10 mouse cellular contexts compared by ENCODE assay signal in genomic region chr19:47387887-47388286, GRCm38 (mm10).
DNase-seq lines count a peak whose midpoint lies in the region; ATAC-seq and TF ChIP-seq lines count a peak whose summit lies in the region.
"Had no signal": no experiment of that assay in that cellular context is flagged by ENCODE, and none has a peak within 500 bp of the region (broad histone marks: within the 10 kb centered on the region; RNA-seq: fewer than 3 reads in every experiment).

No protein-coding gene starts in this region.

- peak overlapping the region; percentile 86 for H3K27ac ChIP-seq in gastrocnemius, adult 2 months
- H3K27ac ChIP-seq in heart, adult 2 months: peak overlapping the region; percentile 90
- H3K27ac ChIP-seq in kidney, embryonic 15.5 days: peak overlapping the region; percentile 89
- H3K27ac ChIP-seq in lung, postnatal 0 days (ENCODE audit: low read length): peak overlapping the region; percentile 71

- H3K79me2 ChIP-seq in heart, adult 2 months (replicated peaks; ENCODE audit: control insufficient read depth, insufficient read depth, low read length): peaks cover 1% of the 10 kb centered on the region; the same call in 1 of the 2 replicates

- peak overlapping the region; percentile 51 for H3K9ac ChIP-seq in heart, adult 2 months (ENCODE audit: low read depth, low read length)
- no peak overlapping the region for H3K9ac ChIP-seq in kidney, embryonic 15.5 days
- no peak overlapping the region for H3K9ac ChIP-seq in lung, postnatal 0 days (replicated peaks; ENCODE audit: low read depth)

- H3K4me1 ChIP-seq in heart, adult 2 months (ENCODE audit: control insufficient read depth, insufficient read depth, low read length): peaks cover 25% of the 10 kb centered on the region
- H3K4me1 ChIP-seq in kidney, embryonic 15.5 days: peaks cover 37% of the 10 kb centered on the region
- H3K4me1 ChIP-seq in lung, postnatal 0 days (ENCODE audit: insufficient read depth, low read depth, low read length): peaks cover 5% of the 10 kb centered on the region; the same call in 1 of the 2 replicates

- peak; percentile 92 for ATAC-seq in kidney, embryonic 15.5 days (replicated peaks; ENCODE audit: low FRiP score)
- peak; percentile 74 for ATAC-seq in lung, postnatal 0 days
- no peak for ATAC-seq in CD4-positive, CD25-positive, alpha-beta regulatory T cell, adult 4 months
- ATAC-seq: Patski had no signal

- no peaks in the 10 kb centered on the region for H3K9me3 ChIP-seq in kidney, embryonic 15.5 days (replicated peaks)
- no peaks in the 10 kb centered on the region for H3K9me3 ChIP-seq in lung, postnatal 0 days (ENCODE audit: low read length)

- TF ChIP-seq POLR2A in heart, adult 2 months (IDR thresholded peaks at IDR 0.05; ENCODE audit: insufficient read depth, low read depth, low read length): no peak

- TF ChIP-seq CTCF in gastrocnemius, adult 2 months (IDR thresholded peaks at IDR 0.05): no peak
- 0 out of 2 replicates have a peak, but pooled peaks have one; percentile 5 for TF ChIP-seq CTCF in heart, adult 2 months (IDR thresholded peaks at IDR 0.05)
- TF ChIP-seq CTCF in lung, postnatal 0 days (IDR thresholded peaks at IDR 0.05): no peak

- WGBS in heart, adult 2 months: 29% methylated on average over 3 of the region's 3 CpGs
- WGBS in kidney, embryonic 15.5 days: 22% methylated on average over 3 of the region's 3 CpGs
- 64% methylated on average over 3 of the region's 3 CpGs for WGBS in lung, postnatal 0 days

- DNase-seq in gastrocnemius, adult 2 months: no peak
- DNase-seq in gastrocnemius, postnatal 4 days (ENCODE audit: low spot score in 2 of 2): no peak
- peak in 1 of 2 experiments; percentile 51 for DNase-seq in heart, adult 2 months
- DNase-seq in lung, postnatal 0 days (ENCODE audit: low spot score): no peak
- no peak for DNase-seq in adrenal gland, adult 8-10 months
- DNase-seq in layer of hippocampus, adult 9-10 months (ENCODE audit: low spot score): no peak
- DNase-seq: thymus, adult 18-20 months had no signal

- peak; percentile 76; the same call in 1 of the 2 replicates for TF ChIP-seq EP300 in heart, adult 2 months (IDR thresholded peaks at IDR 0.05; ENCODE audit: insufficient read depth, low read depth, low read length)
- peak; percentile 54 for TF ChIP-seq EP300 in lung, postnatal 0 days (IDR thresholded peaks at IDR 0.05)

- no peak overlapping the region for H3K4me2 ChIP-seq in kidney, embryonic 15.5 days
- no peak overlapping the region for H3K4me2 ChIP-seq in lung, postnatal 0 days (replicated peaks; ENCODE audit: low read depth, low read length)

- no peaks in the 10 kb centered on the region for H3K27me3 ChIP-seq in heart, adult 2 months (ENCODE audit: control insufficient read depth, insufficient read depth, low read length)
- H3K27me3 ChIP-seq in kidney, embryonic 15.5 days: no peaks in the 10 kb centered on the region
- H3K27me3 ChIP-seq in lung, postnatal 0 days (replicated peaks; ENCODE audit: insufficient read depth, low read length): no peaks in the 10 kb centered on the region
- H3K27me3 ChIP-seq: Patski had no signal

- peaks cover 3% of the 10 kb centered on the region for H3K36me3 ChIP-seq in heart, adult 2 months (ENCODE audit: control insufficient read depth, insufficient read depth, low read length)
- no peaks in the 10 kb centered on the region for H3K36me3 ChIP-seq in kidney, embryonic 15.5 days
- no peaks in the 10 kb centered on the region for H3K36me3 ChIP-seq in lung, postnatal 0 days (ENCODE audit: insufficient read depth, low read length)

- intact Hi-C loops in gastrocnemius, adult 2 months (cut with DNase I): no loop called here
- intact Hi-C loops in heart, adult 2 months (cut with DNase I): loop anchor here (1.0 to 2.0 kb wide), 2 partner anchors 21 to 40 kb away; no protein-coding TSS in a partner anchor

- H3K4me3 ChIP-seq in gastrocnemius, adult 2 months: peak overlapping the region; percentile 34; the same call in 1 of the 2 replicates
- H3K4me3 ChIP-seq in heart, adult 2 months: no peak overlapping the region
- H3K4me3 ChIP-seq in kidney, embryonic 15.5 days (replicated peaks): no peak overlapping the region
- no peak overlapping the region for H3K4me3 ChIP-seq in lung, postnatal 0 days (ENCODE audit: low read depth, low read length)
